Mouse (Mus musculus): ENCODE results near the gene Col23a1.
A peak's percentile ranks its signal among the peaks of the same experiment; 100 is the strongest.

Col23a1 gene

DNA sequence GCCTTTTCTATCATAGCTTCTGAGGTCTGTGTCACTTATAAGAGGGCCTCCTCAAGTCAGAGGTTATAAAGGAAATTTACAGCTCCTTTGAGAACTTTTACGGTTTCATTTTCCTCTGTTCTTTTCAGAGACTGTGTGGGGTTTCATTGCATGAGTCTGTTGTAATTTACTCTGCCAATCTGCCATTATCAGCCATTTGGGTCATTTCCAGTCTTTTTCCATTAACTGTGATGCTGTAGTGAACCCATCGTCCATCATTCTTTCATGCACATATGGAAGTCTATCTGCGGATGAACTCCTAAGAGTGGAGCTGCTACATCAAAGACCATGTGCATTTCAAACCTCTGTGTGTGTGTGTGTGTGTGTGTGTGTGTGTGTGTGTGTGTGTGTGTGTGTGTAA is 192.5 kb downstream of the Col23a1 start:
- DNase-seq (ENCODE audit: low read depth, low spot score), result no peak

DNA sequence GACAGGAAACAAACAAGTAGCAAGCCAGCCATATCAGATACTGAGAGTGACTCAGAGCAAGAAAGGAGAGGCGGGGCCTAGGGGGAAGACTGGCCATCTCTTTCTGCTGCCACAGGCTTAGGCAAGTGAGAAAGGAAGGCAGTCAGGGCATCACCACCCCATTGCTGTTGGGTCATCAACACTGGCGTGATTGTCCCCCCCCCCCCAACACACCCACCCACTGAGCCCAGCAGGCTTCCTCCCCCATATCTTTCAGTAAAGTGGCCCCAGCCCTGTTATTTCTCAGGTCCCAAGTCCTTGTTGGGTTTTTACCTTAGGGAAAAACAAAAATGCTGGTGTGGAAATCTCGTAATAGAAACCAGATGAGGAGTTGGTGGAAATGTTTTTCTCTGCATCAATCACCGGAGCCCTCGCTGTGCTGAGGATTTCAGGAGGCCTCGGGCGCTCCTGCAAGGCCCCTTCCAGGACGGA is 195.4 kb downstream of the Col23a1 start:
- DNase-seq (ENCODE audit: low read depth, low spot score), result no peak

DNA sequence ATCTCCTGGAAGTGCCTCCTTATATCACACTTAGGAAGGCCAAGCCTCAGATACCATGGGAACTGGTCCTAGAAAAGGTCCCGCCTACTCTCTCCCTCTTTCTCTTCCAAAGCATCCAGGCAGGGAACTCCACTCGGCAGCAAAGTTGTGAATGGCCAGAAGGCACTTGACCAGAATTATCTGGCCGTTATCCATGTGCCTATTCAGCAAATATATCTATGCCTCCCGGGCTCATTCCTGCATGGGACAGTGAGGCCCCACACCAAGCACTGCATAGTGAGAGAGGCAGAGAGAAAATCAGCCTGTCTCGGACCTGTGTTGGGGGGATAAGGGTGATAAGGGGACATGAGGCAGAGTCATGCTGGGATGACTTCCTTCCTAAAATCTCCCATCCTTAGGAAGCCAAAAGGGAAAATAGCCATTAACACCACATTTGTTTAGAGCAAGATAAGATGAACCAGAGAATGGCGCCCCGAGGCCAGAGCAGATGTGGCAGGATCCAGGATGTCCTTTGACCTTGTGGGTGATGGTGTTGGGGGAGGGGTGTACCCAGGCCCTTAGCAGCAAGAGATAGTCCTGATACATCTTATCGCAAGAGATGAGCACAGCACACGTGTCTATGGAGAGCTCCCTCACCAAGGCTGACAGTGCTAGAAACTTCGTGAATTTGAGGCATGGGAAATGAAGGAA is 196.2 kb downstream of the Col23a1 start:
- DNase-seq (ENCODE audit: low read depth, low spot score), result no peak

DNA sequence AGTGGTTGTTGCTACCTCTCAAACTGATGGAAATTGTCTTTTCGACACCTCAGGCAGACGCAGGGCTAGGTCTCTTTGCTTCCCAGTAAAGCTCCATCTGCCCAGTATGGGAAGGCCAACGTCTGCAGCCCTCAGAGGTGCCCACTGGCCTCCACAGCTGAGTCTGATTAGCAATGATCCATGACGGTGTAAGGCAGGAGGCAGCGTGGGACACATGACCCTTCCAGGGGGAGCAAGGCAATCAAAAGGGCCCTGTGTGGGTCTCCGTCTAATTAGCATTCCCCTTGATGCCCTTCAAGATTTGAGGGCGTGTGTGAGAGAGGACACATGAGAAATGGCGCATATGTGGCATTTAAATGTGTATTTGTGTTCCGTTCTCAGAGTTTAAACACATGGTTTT is 199.1 kb downstream of the Col23a1 start:
- DNase-seq (ENCODE audit: low read depth, low spot score), result no peak

DNA sequence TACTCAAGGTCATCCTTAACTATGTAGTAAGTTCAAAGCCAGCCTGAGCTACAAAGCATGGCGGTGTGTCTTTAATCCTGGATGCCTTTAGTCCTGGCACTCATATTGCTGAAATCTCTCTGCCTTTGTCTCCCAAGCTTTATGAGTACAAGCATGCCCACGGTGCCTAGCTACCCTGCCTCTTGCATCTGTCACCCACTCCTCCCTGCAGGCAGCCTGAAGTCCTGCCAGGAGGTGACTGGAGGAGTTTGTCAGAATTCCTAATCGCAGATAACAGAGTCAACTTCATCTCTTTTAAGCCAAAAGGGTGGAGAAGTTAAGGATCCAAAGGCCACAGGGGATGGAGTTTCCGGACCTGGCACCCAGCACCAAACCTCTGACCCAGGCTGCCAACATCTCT is 203.7 kb downstream of the Col23a1 start:
- DNase-seq (ENCODE audit: low read depth, low spot score), result no peak

DNA sequence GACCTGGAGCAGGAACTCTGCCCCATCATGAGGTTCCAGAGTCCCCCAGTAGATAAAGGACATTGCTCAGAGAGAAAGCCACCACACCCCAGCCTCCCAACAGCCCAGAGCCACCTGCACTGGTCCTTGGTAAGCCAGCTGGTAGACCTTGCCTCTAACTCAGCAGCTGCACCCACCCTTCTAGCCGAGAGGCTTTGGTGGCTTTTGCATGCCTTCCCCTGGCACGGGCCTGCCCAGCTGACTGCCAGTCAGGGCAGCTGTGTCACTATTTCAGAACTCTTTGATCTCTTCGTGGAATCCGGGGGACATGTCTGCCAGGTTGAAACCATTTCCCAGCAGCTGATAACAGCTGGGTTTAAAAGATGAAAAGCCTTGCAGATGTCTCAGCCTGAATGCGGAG is 204.5 kb downstream of the Col23a1 start:
- no peak for DNase-seq (ENCODE audit: low read depth, low spot score)

DNA sequence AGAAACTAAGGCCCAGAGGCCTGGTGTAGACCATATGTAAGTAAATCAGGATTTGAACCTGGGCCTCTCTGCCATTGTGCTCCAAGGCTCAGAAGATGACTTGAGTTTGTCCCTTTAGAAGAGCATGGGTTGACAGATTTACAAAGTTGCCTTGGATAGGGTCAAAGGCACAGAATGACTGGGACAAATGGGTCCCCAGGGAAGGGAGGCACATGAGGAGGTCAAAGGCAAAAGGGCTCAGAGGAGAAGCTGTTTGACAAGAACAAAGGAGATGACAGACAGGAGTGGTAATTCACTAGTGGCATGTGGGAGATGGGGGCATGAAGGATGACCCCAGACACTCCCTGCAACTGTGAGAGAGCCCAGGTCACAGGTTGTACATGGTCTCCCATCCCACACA is 210.1 kb downstream of the Col23a1 start:
- DNase-seq (ENCODE audit: low read depth, low spot score), result no peak

DNA sequence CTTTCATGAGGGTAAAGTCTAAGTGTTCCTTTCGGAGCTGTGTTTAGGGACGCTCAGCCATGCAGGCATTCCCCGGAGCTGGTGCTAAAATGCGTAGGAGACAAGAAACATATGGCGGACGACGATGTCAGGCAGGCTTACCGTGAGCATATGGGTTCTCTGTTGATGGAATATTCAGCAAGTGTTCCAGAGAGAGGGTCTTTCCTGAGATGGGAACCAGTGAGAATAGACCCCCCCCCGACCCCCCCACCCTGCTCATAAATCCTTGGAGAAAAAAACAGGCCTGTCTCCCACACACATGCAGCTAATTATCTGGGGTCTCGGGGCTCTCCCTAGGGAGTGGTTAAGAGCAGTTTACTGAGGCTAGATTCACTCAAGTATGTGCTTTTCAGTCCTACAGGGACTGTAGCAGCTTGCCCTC is 212.7 kb downstream of the Col23a1 start:
- no peak for DNase-seq (ENCODE audit: low read depth, low spot score)

DNA sequence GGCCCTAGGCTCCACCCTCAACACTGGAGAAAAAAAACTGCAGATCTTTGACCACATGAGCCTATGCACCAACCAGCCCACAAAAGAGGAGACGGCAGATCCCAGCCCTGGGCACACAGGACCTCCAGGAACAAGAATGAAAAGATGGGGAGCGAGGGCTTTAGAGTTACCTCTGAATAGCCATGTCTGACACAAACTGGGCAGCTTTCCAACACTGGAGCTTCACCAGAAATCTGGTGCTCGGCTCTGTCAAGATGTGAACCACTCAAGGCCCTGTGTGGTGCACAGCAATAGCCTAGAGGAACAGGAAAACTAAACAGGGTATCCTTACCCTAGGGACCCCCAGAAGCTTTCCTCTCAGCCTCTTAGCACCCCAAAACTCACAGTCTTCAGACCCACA is 215.2 kb downstream of the Col23a1 start:
- no peak for DNase-seq (ENCODE audit: low read depth, low spot score)

DNA sequence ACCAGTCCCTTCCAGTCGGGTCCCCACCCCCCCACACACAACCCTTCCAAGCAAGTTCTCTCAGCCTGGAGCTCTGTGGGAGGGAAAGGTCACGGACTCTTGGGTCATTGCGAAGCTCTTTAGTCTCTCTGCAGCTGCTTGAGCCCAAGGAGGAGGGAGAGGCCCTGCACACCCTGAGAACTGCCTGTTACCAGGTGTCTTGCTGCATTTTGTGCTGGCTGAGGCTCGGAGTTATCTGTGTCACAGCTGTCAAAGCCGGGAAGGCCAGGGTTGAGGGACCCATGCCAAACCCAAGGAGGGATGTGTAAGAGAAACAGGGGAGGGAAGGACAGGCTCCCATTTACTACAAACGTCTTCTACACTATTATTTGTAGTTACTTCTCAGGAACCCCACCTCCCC is 218.3 kb downstream of the Col23a1 start:
- DNase-seq (ENCODE audit: low read depth, low spot score), result peak; percentile 10

DNA sequence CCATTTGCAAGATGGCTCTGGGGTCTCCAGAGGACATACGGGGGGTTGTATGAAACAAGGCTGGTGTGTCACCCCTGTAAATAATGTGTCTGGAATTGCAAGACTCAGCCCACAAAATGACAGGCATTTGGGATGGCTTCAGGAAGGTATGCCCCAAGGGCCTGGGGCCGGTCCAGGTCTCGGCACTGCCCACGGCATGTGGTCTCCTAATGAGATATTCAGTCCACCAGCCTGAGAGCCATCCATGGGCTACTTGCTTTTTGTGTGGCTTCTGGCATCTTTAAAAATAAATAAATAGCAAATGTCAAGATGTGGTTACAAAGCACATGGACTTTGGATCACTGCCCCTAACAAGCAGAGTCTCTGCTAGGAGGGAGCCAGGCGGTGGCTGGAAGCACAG is 219.5 kb downstream of the Col23a1 start:
- DNase-seq (ENCODE audit: low read depth, low spot score), result no peak

DNA sequence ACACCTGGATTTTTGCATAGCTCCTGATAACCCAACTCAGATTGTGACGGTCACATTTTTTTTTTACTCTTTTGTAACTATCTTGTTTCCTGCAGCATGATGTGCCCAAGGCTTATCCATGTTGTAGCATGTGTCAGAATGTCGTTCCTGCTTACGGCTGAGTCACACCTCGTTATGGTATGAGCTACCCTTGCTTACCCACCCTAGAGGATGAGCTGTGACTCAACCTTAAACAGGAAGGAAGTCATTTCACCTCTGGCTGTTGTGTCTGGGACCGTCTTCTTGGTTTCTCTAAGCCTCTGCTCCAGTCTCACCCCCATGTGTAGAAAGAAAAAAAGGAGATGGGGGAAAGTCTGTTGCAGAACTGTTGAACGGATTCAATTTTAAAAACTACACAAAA is 223.3 kb downstream of the Col23a1 start:
- no peak for DNase-seq (ENCODE audit: low read depth, low spot score)

DNA sequence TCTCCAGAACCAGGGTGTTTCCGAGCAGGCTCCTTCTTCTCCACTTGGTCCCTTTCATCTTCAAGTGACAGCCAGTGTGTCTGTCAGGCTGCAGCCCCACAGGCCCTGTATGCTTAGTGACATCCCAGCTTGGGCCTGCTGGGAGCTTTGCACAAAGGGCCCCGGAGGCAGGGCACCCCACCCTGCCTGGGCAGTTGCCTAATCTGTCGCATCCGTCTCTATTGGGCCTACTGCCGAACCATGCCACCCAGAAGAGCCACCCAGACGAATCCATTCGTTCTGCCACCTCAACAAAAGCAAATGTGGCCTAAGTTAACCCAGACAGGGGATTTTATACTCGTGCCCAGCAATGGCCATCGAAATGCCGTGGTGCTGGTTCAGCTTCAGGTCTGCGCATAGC is 225.6 kb downstream of the Col23a1 start:
- DNase-seq (ENCODE audit: low read depth, low spot score), result no peak

DNA sequence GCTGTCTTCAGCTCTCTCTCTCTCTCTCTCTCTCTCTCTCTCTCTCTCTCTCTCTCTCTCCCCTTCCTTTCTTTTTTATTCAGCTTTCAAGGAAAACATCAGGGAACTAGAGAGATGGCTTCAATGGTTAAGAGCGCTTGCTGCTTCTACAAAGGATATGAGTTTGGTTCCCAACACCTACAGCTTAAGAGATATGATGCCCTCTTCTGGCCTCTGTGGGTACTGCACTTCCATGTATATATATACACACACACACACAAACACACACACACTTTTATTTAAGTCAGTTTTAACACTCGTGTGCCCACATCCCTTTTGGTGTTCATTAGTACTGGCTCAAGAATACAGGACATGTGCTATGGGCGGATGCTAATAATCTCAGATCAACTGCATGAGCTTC is 228.4 kb downstream of the Col23a1 start:
- peak; percentile 66 for DNase-seq (ENCODE audit: low read depth, low spot score)

DNA sequence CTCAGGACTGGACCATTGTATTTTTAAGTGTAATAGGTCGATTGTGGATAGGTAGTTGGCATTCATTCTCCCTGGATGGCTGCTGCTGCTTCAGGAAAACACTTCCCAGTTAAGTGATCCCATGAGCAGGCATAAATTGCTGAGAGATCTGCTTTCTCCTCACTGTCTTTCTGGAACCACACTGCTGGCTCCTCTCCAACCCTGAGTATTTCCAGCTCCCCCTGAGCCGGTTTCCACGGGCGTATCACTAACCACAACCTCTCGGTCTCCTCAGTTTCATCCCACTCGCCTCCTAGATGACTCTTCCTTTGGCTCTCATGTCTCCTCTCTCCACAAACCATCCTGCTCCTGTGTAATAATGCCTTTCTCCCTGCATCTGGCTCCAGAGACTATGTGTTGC is 228.9 kb downstream of the Col23a1 start:
- DNase-seq (ENCODE audit: low read depth, low spot score), result no peak

DNA sequence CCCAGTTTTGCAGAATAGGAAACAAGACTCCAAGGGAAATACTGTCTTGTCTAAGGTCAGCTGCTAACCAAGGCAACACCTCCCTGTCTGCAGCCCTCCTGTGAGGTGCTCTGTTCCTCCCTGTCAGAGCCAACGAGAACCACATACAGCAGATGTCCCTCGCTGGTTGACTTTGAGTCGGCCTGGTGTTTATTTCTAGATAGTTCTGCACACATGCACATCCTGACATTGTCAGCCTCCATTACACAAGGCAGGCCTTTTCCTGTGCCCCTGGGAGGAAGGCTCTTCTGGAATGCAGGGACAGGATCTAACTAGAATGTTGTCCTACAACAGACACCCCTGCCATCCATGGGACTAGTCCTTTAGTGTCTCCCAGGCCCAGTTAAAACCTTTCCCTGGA is 231.7 kb downstream of the Col23a1 start:
- no peak for DNase-seq (ENCODE audit: low read depth, low spot score)

DNA sequence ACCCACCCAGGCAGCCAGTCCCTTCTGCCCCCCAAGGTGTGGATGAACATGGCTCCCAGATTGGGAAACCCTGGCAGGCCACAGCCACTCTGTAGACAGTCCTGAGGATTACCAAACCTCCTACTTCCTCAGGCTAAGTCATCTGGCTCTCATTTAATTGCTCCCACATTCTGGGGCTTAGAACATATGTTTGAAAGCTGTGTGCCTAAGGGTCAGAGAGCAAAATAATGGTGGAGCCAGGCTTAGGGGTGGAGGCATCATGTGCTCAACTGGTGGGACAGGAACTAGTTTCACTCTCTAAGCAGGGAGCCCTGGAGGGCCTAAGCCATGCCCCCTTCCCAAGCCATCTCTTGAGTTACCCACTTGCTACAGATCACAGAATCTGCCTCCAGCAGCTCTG is 233.5 kb downstream of the Col23a1 start:
- no peak for DNase-seq (ENCODE audit: low read depth, low spot score)

DNA sequence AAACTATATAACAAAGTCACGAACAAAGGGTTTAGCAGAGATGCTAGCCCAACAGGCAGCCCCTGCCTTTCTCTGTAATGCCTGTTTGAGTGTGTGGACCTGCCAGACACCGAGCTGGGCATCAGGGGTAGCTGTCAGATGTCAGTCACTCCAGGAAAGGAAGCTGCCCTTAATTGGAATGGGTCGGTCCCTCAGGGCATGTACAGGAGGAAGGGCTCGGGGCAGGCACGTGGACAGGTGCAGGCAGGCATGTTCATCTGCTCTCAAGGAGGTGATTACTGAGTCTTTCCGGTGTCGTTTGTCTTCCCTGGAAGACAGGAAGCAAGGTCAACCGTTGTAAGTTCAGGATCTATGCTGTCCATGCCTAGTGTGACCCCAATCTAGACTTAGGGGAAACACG is 233.9 kb downstream of the Col23a1 start:
- no peak for DNase-seq (ENCODE audit: low read depth, low spot score)

DNA sequence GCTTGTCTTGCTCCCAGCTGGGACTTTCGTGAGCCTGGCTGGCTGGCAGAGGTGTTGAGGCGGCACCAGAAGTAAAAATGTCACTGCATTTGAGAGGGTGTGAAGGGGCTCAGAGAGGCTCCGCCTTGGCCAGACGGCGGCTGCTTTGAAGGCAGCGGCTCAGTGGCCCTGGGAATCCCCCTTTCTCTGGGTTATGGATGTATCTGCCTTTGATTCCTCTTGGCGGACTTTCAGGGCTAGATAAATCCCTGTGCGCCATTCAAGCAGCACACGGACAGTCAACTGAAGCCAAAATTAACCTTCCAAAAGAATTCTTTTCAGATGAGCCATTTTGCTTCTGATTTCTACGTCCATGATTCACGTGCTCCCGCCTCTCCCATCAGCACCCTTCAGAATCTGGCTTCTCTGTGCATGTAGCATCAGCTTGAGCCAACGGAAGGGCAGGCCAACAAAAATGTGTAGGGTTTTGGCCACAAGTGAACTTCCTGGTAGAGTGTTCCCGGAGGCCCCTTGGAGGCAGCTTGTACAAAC is 237.0 kb downstream of the Col23a1 start:
- DNase-seq (ENCODE audit: low read depth, low spot score), result no peak

DNA sequence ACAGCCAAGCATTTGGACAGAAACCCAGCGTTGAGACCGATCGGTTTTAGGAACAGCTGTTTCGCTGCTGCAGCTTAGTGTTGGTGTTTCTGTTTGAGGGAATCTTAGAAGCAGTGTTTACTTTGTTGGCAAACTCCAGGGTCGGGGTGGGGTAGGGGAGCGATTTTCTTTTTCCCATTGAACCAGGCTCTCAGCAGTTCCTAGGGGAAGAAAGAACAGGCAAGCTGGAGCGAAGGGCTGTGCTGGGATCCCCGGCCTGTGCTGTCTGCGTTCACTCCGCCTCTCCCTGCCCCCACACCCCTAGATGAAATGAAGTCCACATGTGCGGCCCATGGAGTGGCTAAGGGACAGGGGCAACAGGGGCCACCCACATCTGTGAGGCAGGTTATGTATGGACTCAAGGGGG is 243.4 kb downstream of the Col23a1 start:
- no peak for DNase-seq (ENCODE audit: low read depth, low spot score)

DNA sequence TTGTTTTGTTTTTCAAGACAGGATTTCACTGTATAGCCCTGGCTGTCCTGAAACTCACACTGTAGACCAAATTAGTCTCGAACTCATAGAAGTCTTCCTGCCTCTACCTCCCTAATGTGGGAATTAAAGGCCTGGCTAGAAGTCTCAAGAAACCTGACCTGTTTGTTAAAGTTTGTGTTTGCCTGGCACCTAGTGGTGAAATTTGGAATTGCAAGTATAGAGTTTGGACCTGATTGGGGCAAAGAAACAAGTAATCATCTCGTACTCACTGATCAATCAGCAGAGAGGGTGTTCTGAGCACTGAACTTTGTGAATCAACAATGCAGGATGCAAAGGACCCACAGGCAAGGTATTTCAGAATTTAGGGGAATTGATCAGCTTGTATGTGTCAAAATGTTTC is 244.6 kb downstream of the Col23a1 start:
- peak; percentile 82 for DNase-seq (ENCODE audit: low read depth, low spot score)

DNA sequence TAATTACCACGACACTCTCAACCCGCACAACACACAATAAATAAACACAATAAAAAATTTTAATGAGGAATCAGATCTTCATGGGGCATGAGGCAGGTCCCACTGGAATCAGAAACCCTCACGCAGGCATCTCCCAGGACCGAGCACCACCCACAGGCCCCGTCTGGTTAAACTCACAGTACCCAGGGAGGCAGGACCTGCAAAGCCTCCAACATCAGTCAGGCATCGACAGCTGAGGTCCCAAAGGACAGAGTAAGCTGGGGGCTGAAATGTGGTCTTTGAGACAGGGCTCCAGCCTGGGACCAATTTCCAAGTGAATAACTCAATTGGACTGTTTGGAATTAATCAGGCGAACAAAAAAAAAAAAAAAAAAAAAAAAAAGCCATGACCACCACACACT is 248.7 kb downstream of the Col23a1 start:
- DNase-seq (ENCODE audit: low read depth, low spot score), result no peak

DNA sequence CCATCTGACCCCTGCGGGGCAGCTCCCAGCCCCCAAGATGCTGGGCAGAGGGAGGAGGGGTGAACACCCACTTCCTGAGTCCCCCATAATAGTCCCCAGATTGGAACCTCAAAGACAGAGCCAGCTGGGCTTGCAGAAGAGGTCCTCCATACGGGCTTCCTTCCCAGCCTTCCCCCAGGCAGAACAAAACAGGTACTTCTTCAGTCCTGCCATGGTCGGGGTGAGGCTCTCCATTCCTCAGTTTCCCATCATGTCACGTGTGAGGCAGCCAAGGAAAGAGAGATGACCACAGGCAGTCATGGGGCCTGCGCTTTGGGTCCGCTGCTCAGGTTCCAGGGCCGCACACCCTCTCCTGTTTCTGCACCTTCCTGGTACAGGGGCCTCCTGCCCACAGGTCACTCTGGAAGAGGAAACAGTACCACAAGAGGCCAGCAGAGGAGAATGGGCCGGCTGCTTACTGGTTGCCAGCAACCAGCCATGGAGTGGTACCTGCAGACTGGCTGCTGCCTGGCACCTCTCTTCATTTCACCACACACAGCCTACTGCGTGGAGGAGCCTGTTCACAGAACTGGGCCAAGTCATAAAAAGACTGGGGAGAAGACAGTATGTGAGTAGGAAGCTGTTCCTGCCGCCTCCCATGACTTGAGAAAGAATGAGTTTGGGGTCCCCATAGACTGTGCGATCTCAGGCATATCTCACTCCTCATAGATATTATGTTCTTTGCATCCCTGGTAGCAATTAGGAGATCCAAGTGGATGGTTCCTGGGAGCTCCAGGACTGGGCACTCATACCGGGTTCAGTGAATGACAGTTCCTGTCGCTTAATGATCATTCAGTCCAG is 249.4 kb downstream of the Col23a1 start:
- DNase-seq (ENCODE audit: low read depth, low spot score), result peak; percentile 31

Measured in R1 (cell line).